ENCODE assay signal across 8 mouse cellular contexts in genomic region chr3:94837183-94837890, GRCm38 (mm10). TPM values are rescaled to one million over a fixed set of nuclear protein-coding genes. Genes with fewer than 3 reads are reported as not detected.
A peak's percentile ranks its signal among the peaks of the same experiment; 100 is the strongest.
DNase-seq lines count a peak whose midpoint lies in the region; ATAC-seq and TF ChIP-seq lines count a peak whose summit lies in the region.

Gene Pogz (plus strand): TSS chr3:94837567.

- peak within 1 kb of the TSS; percentile 69 for H3K4me3 ChIP-seq in embryonic facial prominence, embryonic 14.5 days (ENCODE audit: low read depth, low read length)
- H3K4me3 ChIP-seq in heart, adult 2 months = peak within 1 kb of the TSS; percentile 80
- H3K4me3 ChIP-seq in limb, embryonic 13.5 days = peak within 1 kb of the TSS; percentile 63
- peak within 1 kb of the TSS; percentile 69 for H3K4me3 ChIP-seq in midbrain, embryonic 16.5 days (ENCODE audit: low read depth, low read length)

- peak; percentile 91 for TF ChIP-seq EP300 in heart, adult 2 months (IDR thresholded peaks at IDR 0.05; ENCODE audit: insufficient read depth, low read depth, low read length)

- peak; percentile 44; the same call in 1 of the 2 replicates for TF ChIP-seq POLR2A in heart, adult 2 months (IDR thresholded peaks at IDR 0.05; ENCODE audit: insufficient read depth, low read depth, low read length)

- H3K4me2 ChIP-seq in embryonic facial prominence, embryonic 14.5 days (ENCODE audit: low read depth, low read length) = peak within 1 kb of the TSS; percentile 69
- H3K4me2 ChIP-seq in limb, embryonic 13.5 days (replicated peaks) = peak within 1 kb of the TSS; percentile 83
- peak within 1 kb of the TSS; percentile 90 for H3K4me2 ChIP-seq in midbrain, embryonic 16.5 days (ENCODE audit: low read length)

- peak within 1 kb of the TSS; percentile 99 for H3K27ac ChIP-seq in embryonic facial prominence, embryonic 14.5 days (replicated peaks; ENCODE audit: low read depth, low read length)
- H3K27ac ChIP-seq in heart, adult 2 months = peak within 1 kb of the TSS; percentile 98
- peak within 1 kb of the TSS; percentile 98 for H3K27ac ChIP-seq in limb, embryonic 13.5 days
- H3K27ac ChIP-seq in midbrain, embryonic 16.5 days (ENCODE audit: low read length) = peak within 1 kb of the TSS; percentile 100

- H3K79me2 ChIP-seq in heart, adult 2 months (replicated peaks; ENCODE audit: control insufficient read depth, insufficient read depth, low read length) = peaks cover 6% of the 10 kb centered on the region

- peak; percentile 95 for ATAC-seq in embryonic facial prominence, embryonic 14.5 days (ENCODE audit: low read depth)
- peak; percentile 94 for ATAC-seq in limb, embryonic 13.5 days (ENCODE audit: low FRiP score, low read depth)
- ATAC-seq in midbrain, embryonic 16.5 days = peak; percentile 91

- 1% methylated on average over 35 of the region's 57 CpGs for whole genome bisulfite sequencing in embryonic facial prominence, embryonic 14.5 days
- WGBS in heart, adult 2 months = under 1% methylated on average over 54 of the region's 57 CpGs
- under 1% methylated on average over 44 of the region's 57 CpGs for WGBS in limb, embryonic 13.5 days
- 0% methylated on average over 32 of the region's 57 CpGs for WGBS in midbrain, embryonic 16.5 days

- intact Hi-C loops in heart, adult 2 months (cut with DNase I) = loop anchor here (1.0 kb wide), 1 partner anchor 16 kb away; no protein-coding TSS in a partner anchor

- H3K9me3 ChIP-seq in embryonic facial prominence, embryonic 14.5 days (ENCODE audit: control insufficient read depth, low read length) = no peaks in the 10 kb centered on the region
- no peaks in the 10 kb centered on the region for H3K9me3 ChIP-seq in limb, embryonic 13.5 days
- no peaks in the 10 kb centered on the region for H3K9me3 ChIP-seq in midbrain, embryonic 16.5 days (replicated peaks; ENCODE audit: control insufficient read depth, low read length, poor library complexity, severe bottlenecking)

- no peak for TF ChIP-seq CTCF in heart, adult 2 months (IDR thresholded peaks at IDR 0.05)

- DNase-seq in 3T3-L1 (ENCODE audit: low read depth, low spot score) = peak; percentile 99
- DNase-seq in adrenal gland, postnatal 4 days (ENCODE audit: low spot score in 2 of 2) = peak; percentile 80 to 90
- DNase-seq in embryonic facial prominence, embryonic 14.5 days (ENCODE audit: low spot score) = peak; percentile 99
- peak; percentile 94 to 96 for DNase-seq in heart, adult 2 months
- DNase-seq in kidney, adult 8-10 months = peak; percentile 95 to 97
- DNase-seq in spleen, postnatal 10 days (ENCODE audit: low spot score in 2 of 2) = peak; percentile 79 to 95

- H3K27me3 ChIP-seq in embryonic facial prominence, embryonic 14.5 days (replicated peaks; ENCODE audit: control insufficient read depth, insufficient read depth, low read length) = no peaks in the 10 kb centered on the region; the same call in 1 of the 2 replicates
- peaks cover 2% of the 10 kb centered on the region; the same call in 1 of the 2 replicates for H3K27me3 ChIP-seq in heart, adult 2 months (ENCODE audit: control insufficient read depth, insufficient read depth, low read length)
- H3K27me3 ChIP-seq in limb, embryonic 13.5 days = peaks cover 11% of the 10 kb centered on the region; the same call in 1 of the 2 replicates
- no peaks in the 10 kb centered on the region for H3K27me3 ChIP-seq in midbrain, embryonic 16.5 days (ENCODE audit: control insufficient read depth, insufficient read depth, low read depth, low read length)

- H3K36me3 ChIP-seq in embryonic facial prominence, embryonic 14.5 days (ENCODE audit: control insufficient read depth, insufficient read depth, low read length) = no peaks in the 10 kb centered on the region
- peaks cover 4% of the 10 kb centered on the region for H3K36me3 ChIP-seq in heart, adult 2 months (ENCODE audit: control insufficient read depth, insufficient read depth, low read length)
- H3K36me3 ChIP-seq in limb, embryonic 13.5 days = no peaks in the 10 kb centered on the region
- H3K36me3 ChIP-seq in midbrain, embryonic 16.5 days (ENCODE audit: control insufficient read depth, insufficient read depth, low read length) = no peaks in the 10 kb centered on the region

- H3K4me1 ChIP-seq in embryonic facial prominence, embryonic 14.5 days (ENCODE audit: control insufficient read depth, insufficient read depth, low read length) = peaks cover 7% of the 10 kb centered on the region
- H3K4me1 ChIP-seq in heart, adult 2 months (ENCODE audit: control insufficient read depth, insufficient read depth, low read length) = peaks cover 5% of the 10 kb centered on the region
- peaks cover 19% of the 10 kb centered on the region for H3K4me1 ChIP-seq in limb, embryonic 13.5 days
- peaks cover 19% of the 10 kb centered on the region for H3K4me1 ChIP-seq in midbrain, embryonic 16.5 days (ENCODE audit: control insufficient read depth, insufficient read depth, low read length)

- H3K9ac ChIP-seq in embryonic facial prominence, embryonic 14.5 days (ENCODE audit: low read depth, low read length) = peak within 1 kb of the TSS; percentile 95
- peak within 1 kb of the TSS; percentile 80 for H3K9ac ChIP-seq in heart, adult 2 months (ENCODE audit: low read depth, low read length)
- H3K9ac ChIP-seq in limb, embryonic 13.5 days = peak within 1 kb of the TSS; percentile 86
- peak within 1 kb of the TSS; percentile 89 for H3K9ac ChIP-seq in midbrain, embryonic 16.5 days (ENCODE audit: low read depth, low read length)

RNA-seq across cellular contexts. Expression of gene Pogz, which starts in this region (rescaled TPM):
- total RNA-seq in adrenal gland, postnatal 4 days (2021) = 10 to 100 TPM; 59.0 to 63.0 TPM
- polyA plus RNA-seq in embryonic facial prominence, embryonic 14.5 days (2014; fragmentation: Nextera tagmentation; extraction: Ambion mirVana) = 15.1 and 17.9 TPM in 2 replicates
- 10 to 100 TPM; 17.3 TPM for total RNA-seq in heart, adult 2 months (2021)
- 13.7 and 16.4 TPM in 2 replicates for polyA plus RNA-seq in heart, adult 2 months (2012; rRNA removed)
- polyA plus RNA-seq in limb, embryonic 13.5 days (2015; fragmentation: Nextera tagmentation; extraction: Ambion mirVana) = 21.2 and 25.0 TPM in 2 replicates
- 21.1 and 23.5 TPM in 2 replicates for polyA plus RNA-seq in midbrain, embryonic 16.5 days (2015; fragmentation: Nextera tagmentation; extraction: Ambion mirVana)

Comparison
In these comparisons a context has a peak if more than half of its experiments do, and no peak if none do; other contexts are left out.
1. Peak in every context shown above with its lines: DNase-seq, ATAC-seq, H3K4me3 ChIP-seq and H3K27ac ChIP-seq.